ENCODE assay signal across 16 mouse cellular contexts in the genomic region with DNA sequence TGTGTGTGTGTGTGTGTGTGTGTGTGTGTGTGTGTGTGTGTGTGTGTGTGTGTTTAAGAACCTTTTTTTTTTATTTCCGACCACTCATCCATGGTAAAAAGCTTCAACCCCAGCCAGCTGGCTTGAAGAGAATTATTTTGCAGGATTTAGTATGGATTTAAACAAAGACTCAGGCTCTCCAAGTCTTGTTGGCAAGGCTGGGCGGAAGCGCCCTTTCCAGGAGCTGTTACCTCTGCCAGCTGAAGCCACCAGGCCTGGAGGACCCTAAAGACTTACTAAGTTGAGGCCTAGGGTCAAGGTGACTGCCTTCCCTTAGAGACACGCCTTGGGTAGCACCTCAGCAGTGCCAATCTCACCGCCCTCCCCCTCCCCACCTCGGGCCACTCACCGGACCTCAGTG. TPM values are rescaled to one million over a fixed set of nuclear protein-coding genes. Genes with fewer than 3 reads are reported as not detected.
DNase-seq lines count a peak whose midpoint lies in the region; ATAC-seq lines count a peak whose summit lies in the region.
"Had no signal": no experiment of that assay in that cellular context is flagged by ENCODE, and none has a peak within 500 bp of the region (broad histone marks: within the 10 kb centered on the region; RNA-seq: fewer than 3 reads in every experiment).

No protein-coding gene starts in this region.

- H3K27ac ChIP-seq in forebrain, embryonic 13.5 days, result peak overlapping the region; percentile 97
- no peak overlapping the region for H3K27ac ChIP-seq in limb, embryonic 11.5 days (replicated peaks; ENCODE audit: low read depth, low read length)
- peak overlapping the region; percentile 93 for H3K27ac ChIP-seq in neural tube, embryonic 15.5 days (replicated peaks)

- WGBS in forebrain, embryonic 13.5 days, result 5% methylated on average over 7 of the region's 7 CpGs
- WGBS in limb, embryonic 11.5 days, result 5% methylated on average over 7 of the region's 7 CpGs
- 3% methylated on average over 7 of the region's 7 CpGs for WGBS in neural tube, embryonic 15.5 days

- intact Hi-C loops in left cerebral cortex, postnatal 4 days (cut with DNase I), result loop anchor here (5.0 kb wide), 1 partner anchor 663 kb away; no protein-coding TSS in a partner anchor

- H3K27me3 ChIP-seq in forebrain, embryonic 13.5 days, result peaks cover 55% of the 10 kb centered on the region
- peaks cover 76% of the 10 kb centered on the region for H3K27me3 ChIP-seq in limb, embryonic 11.5 days (ENCODE audit: control insufficient read depth, insufficient read depth, low read length)
- peaks cover 41% of the 10 kb centered on the region for H3K27me3 ChIP-seq in neural tube, embryonic 15.5 days (replicated peaks)

- peaks cover 50% of the 10 kb centered on the region for H3K4me1 ChIP-seq in forebrain, embryonic 13.5 days
- peaks cover 8% of the 10 kb centered on the region; the same call in 1 of the 2 replicates for H3K4me1 ChIP-seq in limb, embryonic 11.5 days (ENCODE audit: control insufficient read depth, insufficient read depth, low read length)
- H3K4me1 ChIP-seq in neural tube, embryonic 15.5 days, result peaks cover 42% of the 10 kb centered on the region

- H3K9ac ChIP-seq in forebrain, embryonic 13.5 days, result peak overlapping the region; percentile 83
- H3K9ac ChIP-seq in limb, embryonic 11.5 days (ENCODE audit: low read length), result no peak overlapping the region
- H3K9ac ChIP-seq in neural tube, embryonic 15.5 days (replicated peaks), result no peak overlapping the region

- ATAC-seq in forebrain, embryonic 13.5 days, result peak; percentile 16
- ATAC-seq in limb, embryonic 11.5 days (ENCODE audit: insufficient number of reproducible peaks, low FRiP score, low TSS enrichment, low read depth), result no peak
- ATAC-seq in neural tube, embryonic 15.5 days (ENCODE audit: low FRiP score), result no peak
- no peak for ATAC-seq in erythroblast, adult 5-6 weeks (replicated peaks; ENCODE audit: low FRiP score, poor library complexity, severe bottlenecking)
- ATAC-seq in frontal cortex, adult (ENCODE audit: low TSS enrichment), result no peak

- no peaks in the 10 kb centered on the region for H3K36me3 ChIP-seq in forebrain, embryonic 13.5 days (ENCODE audit: poor library complexity, severe bottlenecking)
- H3K36me3 ChIP-seq in limb, embryonic 11.5 days (ENCODE audit: control insufficient read depth, insufficient read depth, low read length), result no peaks in the 10 kb centered on the region
- H3K36me3 ChIP-seq in neural tube, embryonic 15.5 days, result no peaks in the 10 kb centered on the region

- peak; percentile 36 for DNase-seq in left cerebral cortex, postnatal 4 days
- DNase-seq in left cerebral cortex, adult 11 months (ENCODE audit: low spot score), result no peak
- peak; percentile 23 for DNase-seq in limb, embryonic 11.5 days (ENCODE audit: low spot score)
- no peak for DNase-seq in spleen, adult 12 weeks (ENCODE audit: low spot score)
- DNase-seq: adrenal gland, adult 8-10 months; heart, adult 18-20 months; heart, postnatal 14 days; kidney, adult 2 months; lung, adult 18-20 months had no signal

- H3K4me3 ChIP-seq in forebrain, embryonic 13.5 days, result peak overlapping the region; percentile 55; the same call in 1 of the 2 replicates
- H3K4me3 ChIP-seq in limb, embryonic 11.5 days (ENCODE audit: low read depth, low read length), result no peak overlapping the region
- H3K4me3 ChIP-seq in neural tube, embryonic 15.5 days (replicated peaks), result peak overlapping the region; percentile 52; the same call in 1 of the 2 replicates
- H3K4me3 ChIP-seq: megakaryocyte, embryonic 14.5 days had no signal

- H3K4me2 ChIP-seq in forebrain, embryonic 13.5 days, result peak overlapping the region; percentile 80
- no peak overlapping the region for H3K4me2 ChIP-seq in limb, embryonic 11.5 days (ENCODE audit: low read depth, severe bottlenecking)
- peak overlapping the region; percentile 79 for H3K4me2 ChIP-seq in neural tube, embryonic 15.5 days

- H3K9me3 ChIP-seq in forebrain, embryonic 13.5 days (replicated peaks), result no peaks in the 10 kb centered on the region
- no peaks in the 10 kb centered on the region for H3K9me3 ChIP-seq in limb, embryonic 11.5 days (ENCODE audit: control insufficient read depth, low read length)
- H3K9me3 ChIP-seq in neural tube, embryonic 15.5 days (replicated peaks), result no peaks in the 10 kb centered on the region

RNA-seq across cellular contexts. Expression of a gene that starts 1.5 kb away (rescaled TPM):
- total RNA-seq in left cerebral cortex, postnatal 4 days (2021), result 10 to 100 TPM; 29.3 to 46.8 TPM
- 86.1 and 90.4 TPM in 2 replicates for polyA plus RNA-seq in forebrain, embryonic 13.5 days (2015; fragmentation: Nextera tagmentation; extraction: Ambion mirVana)
- 0.07 TPM in 1 of 2 replicates, not detected in the other for polyA plus RNA-seq in limb, embryonic 11.5 days (2014; fragmentation: Nextera tagmentation; extraction: Ambion mirVana)
- 28.2 and 35.7 TPM in 2 replicates for polyA plus RNA-seq in neural tube, embryonic 15.5 days (2015; fragmentation: Nextera tagmentation; extraction: Ambion mirVana)
- total RNA-seq in erythroblast, adult 5-6 weeks (2015; ENCODE audit: low replicate concordance), result not detected in 2 replicates
- total RNA-seq in erythroblast, adult 5-6 weeks (2017; ENCODE audit: low replicate concordance), result not detected in 2 replicates
- total RNA-seq: heart, adult 18-20 months; heart, postnatal 14 days had no signal
- polyA plus RNA-seq: kidney, adult 2 months; stomach, embryonic 14.5 days; urinary bladder, adult 2 months had no signal

Comparison
In these comparisons a context has a peak if more than half of its experiments do, and no peak if none do; other contexts are left out.
1. DNase-seq: peak in left cerebral cortex, postnatal 4 days (single experiment) and limb, embryonic 11.5 days (single experiment); none in left cerebral cortex, adult 11 months (single experiment) and spleen, adult 12 weeks (single experiment).
2. RNA of a gene that starts 1.5 kb away (polyA plus RNA-seq): 86.1 to 90.4 TPM in forebrain, embryonic 13.5 days and 28.2 to 35.7 TPM in neural tube, embryonic 15.5 days; 0.07 TPM in limb, embryonic 11.5 days; every median in the first group is over 10 times any median in the second.